In genomic region chr3:65302559-65302958, GRCm38 (mm10) we compare ENCODE assay signal across 16 mouse cellular contexts.
DNase-seq lines count a peak whose midpoint lies in the region; ATAC-seq lines count a peak whose summit lies in the region.
"Had no signal": no experiment of that assay in that cellular context is flagged by ENCODE, and none has a peak within 500 bp of the region (broad histone marks: within the 10 kb centered on the region; RNA-seq: fewer than 3 reads in every experiment).

No protein-coding gene starts in this region.

- H3K36me3 ChIP-seq in hindbrain, embryonic 10.5 days = no peaks in the 10 kb centered on the region
- H3K36me3 ChIP-seq in hindbrain, embryonic 12.5 days = no peaks in the 10 kb centered on the region
- no peaks in the 10 kb centered on the region for H3K36me3 ChIP-seq in forebrain, embryonic 15.5 days
- no peaks in the 10 kb centered on the region for H3K36me3 ChIP-seq in midbrain, embryonic 13.5 days
- no peaks in the 10 kb centered on the region for H3K36me3 ChIP-seq in kidney, embryonic 15.5 days
- H3K36me3 ChIP-seq: heart, embryonic 12.5 days had no signal

- no peak for ATAC-seq in hindbrain, embryonic 12.5 days (ENCODE audit: low FRiP score)
- peak; percentile 71; the same call in 1 of the 2 replicates for ATAC-seq in forebrain, embryonic 15.5 days (replicated peaks)
- peak; percentile 93 for ATAC-seq in midbrain, embryonic 13.5 days
- ATAC-seq in kidney, embryonic 15.5 days (replicated peaks; ENCODE audit: low FRiP score) = no peak

- DNase-seq in hindbrain, embryonic 10.5 days (ENCODE audit: low spot score) = peak; percentile 10
- DNase-seq in brain, adult 2 months (ENCODE audit: low read depth, low spot score) = peak; percentile 87
- no peak for DNase-seq in gastrocnemius, postnatal 36 days
- no peak for DNase-seq in thymus, postnatal 10 days (ENCODE audit: low spot score in 2 of 2)
- DNase-seq: adrenal gland, postnatal 14 days; gastrocnemius, postnatal 14 days; kidney, adult 9 months; lung, postnatal 36 days; right cerebral cortex, postnatal 25 days; thymus, adult 2 months had no signal

- intact Hi-C loops in gastrocnemius, postnatal 36 days (cut with DNase I) = no loop called here

- WGBS in hindbrain, embryonic 10.5 days = 6% methylated on average over 5 of the region's 5 CpGs
- 8% methylated on average over 5 of the region's 5 CpGs for WGBS in hindbrain, embryonic 12.5 days
- WGBS in forebrain, embryonic 15.5 days = 9% methylated on average over 5 of the region's 5 CpGs
- WGBS in midbrain, embryonic 13.5 days = 6% methylated on average over 5 of the region's 5 CpGs
- WGBS in kidney, embryonic 15.5 days = 38% methylated on average over 5 of the region's 5 CpGs

- no peaks in the 10 kb centered on the region; the same call in 1 of the 2 replicates for H3K27me3 ChIP-seq in hindbrain, embryonic 10.5 days (ENCODE audit: insufficient read depth, poor library complexity, severe bottlenecking)
- H3K27me3 ChIP-seq in hindbrain, embryonic 12.5 days = no peaks in the 10 kb centered on the region
- H3K27me3 ChIP-seq in forebrain, embryonic 15.5 days = no peaks in the 10 kb centered on the region
- H3K27me3 ChIP-seq in midbrain, embryonic 13.5 days = no peaks in the 10 kb centered on the region
- no peaks in the 10 kb centered on the region for H3K27me3 ChIP-seq in kidney, embryonic 15.5 days
- H3K27me3 ChIP-seq: heart, embryonic 12.5 days had no signal

- no peak overlapping the region for H3K4me2 ChIP-seq in hindbrain, embryonic 12.5 days (replicated peaks)
- no peak overlapping the region for H3K4me2 ChIP-seq in forebrain, embryonic 15.5 days (replicated peaks)
- H3K4me2 ChIP-seq in midbrain, embryonic 13.5 days (replicated peaks) = no peak overlapping the region
- no peak overlapping the region for H3K4me2 ChIP-seq in kidney, embryonic 15.5 days
- H3K4me2 ChIP-seq: heart, embryonic 12.5 days had no signal

- H3K27ac ChIP-seq in hindbrain, embryonic 10.5 days = no peak overlapping the region
- H3K27ac ChIP-seq in hindbrain, embryonic 12.5 days = no peak overlapping the region
- H3K27ac ChIP-seq in forebrain, embryonic 15.5 days (replicated peaks) = no peak overlapping the region
- H3K27ac ChIP-seq in midbrain, embryonic 13.5 days = no peak overlapping the region
- no peak overlapping the region for H3K27ac ChIP-seq in kidney, embryonic 15.5 days
- H3K27ac ChIP-seq: liver, embryonic 14.5 days had no signal

- peaks cover 5% of the 10 kb centered on the region; the same call in 1 of the 2 replicates for H3K4me1 ChIP-seq in hindbrain, embryonic 10.5 days (replicated peaks)
- H3K4me1 ChIP-seq in hindbrain, embryonic 12.5 days = 0 out of 2 replicates have a peak, but pooled peaks cover 3% of the 10 kb centered on the region
- 0 out of 2 replicates have a peak, but pooled peaks cover 4% of the 10 kb centered on the region for H3K4me1 ChIP-seq in forebrain, embryonic 15.5 days
- peaks cover 5% of the 10 kb centered on the region for H3K4me1 ChIP-seq in midbrain, embryonic 13.5 days (replicated peaks)
- no peaks in the 10 kb centered on the region for H3K4me1 ChIP-seq in kidney, embryonic 15.5 days

- H3K4me3 ChIP-seq in hindbrain, embryonic 10.5 days = no peak overlapping the region
- H3K4me3 ChIP-seq in hindbrain, embryonic 12.5 days = no peak overlapping the region
- no peak overlapping the region for H3K4me3 ChIP-seq in forebrain, embryonic 15.5 days
- H3K4me3 ChIP-seq in midbrain, embryonic 13.5 days (replicated peaks) = no peak overlapping the region
- H3K4me3 ChIP-seq in kidney, embryonic 15.5 days (replicated peaks) = no peak overlapping the region
- H3K4me3 ChIP-seq: heart, embryonic 12.5 days had no signal

- no peaks in the 10 kb centered on the region for H3K9me3 ChIP-seq in hindbrain, embryonic 10.5 days
- no peaks in the 10 kb centered on the region for H3K9me3 ChIP-seq in hindbrain, embryonic 12.5 days (replicated peaks)
- H3K9me3 ChIP-seq in forebrain, embryonic 15.5 days = no peaks in the 10 kb centered on the region
- no peaks in the 10 kb centered on the region for H3K9me3 ChIP-seq in midbrain, embryonic 13.5 days
- H3K9me3 ChIP-seq in kidney, embryonic 15.5 days (replicated peaks) = no peaks in the 10 kb centered on the region
- H3K9me3 ChIP-seq: heart, embryonic 12.5 days had no signal

- no peak overlapping the region for H3K9ac ChIP-seq in hindbrain, embryonic 12.5 days
- no peak overlapping the region for H3K9ac ChIP-seq in forebrain, embryonic 15.5 days (replicated peaks)
- H3K9ac ChIP-seq in midbrain, embryonic 13.5 days (replicated peaks) = no peak overlapping the region
- H3K9ac ChIP-seq in kidney, embryonic 15.5 days = no peak overlapping the region
- H3K9ac ChIP-seq: heart, embryonic 12.5 days; liver, embryonic 14.5 days had no signal

Comparison
In these comparisons a context has a peak if more than half of its experiments do, and no peak if none do; other contexts are left out.
1. DNase-seq: peak in hindbrain, embryonic 10.5 days (single experiment) and brain, adult 2 months (single experiment); none in gastrocnemius, postnatal 36 days (0 of 2) and thymus, postnatal 10 days (0 of 2).
2. ATAC-seq: peak in forebrain, embryonic 15.5 days (single experiment) and midbrain, embryonic 13.5 days (single experiment); none in hindbrain, embryonic 12.5 days (single experiment) and kidney, embryonic 15.5 days (single experiment).